Mouse (Mus musculus) stomach, embryonic 15.5 days (tissue): ENCODE measurements around the gene Fzd10. TPM values are rescaled to one million over a fixed set of nuclear protein-coding genes. Genes with fewer than 3 reads are reported as not detected.

ENCODE experiments used
- ATAC-seq: fragments of 200-750 bp; cut with Nextera tagmentation; 2 replicates; pipeline ENCODE4 v1.8.0; 2017; ENCODE audit warnings: low read depth, moderate number of reproducible peaks, moderate TSS enrichment; ENCODE audit not compliant: insufficient read depth, low FRiP score
- H3K27ac ChIP-seq: fragments of 300-500 bp; sonication (generic); 2 replicates; pipeline ENCODE4 v1.5.1; 2015; ENCODE audit warnings: mild to moderate bottlenecking, inconsistent platforms
- H3K27me3 ChIP-seq: fragments of 300-500 bp; sonication (generic); replicated peaks from 2 replicates; pipeline ENCODE4 v1.6.1; 2015; ENCODE audit warnings: inconsistent platforms
- H3K36me3 ChIP-seq: fragments of 300-500 bp; sonication (generic); 2 replicates; pipeline ENCODE4 v1.6.1; 2015; ENCODE audit warnings: inconsistent platforms
- H3K4me1 ChIP-seq: fragments of 300-500 bp; sonication (generic); 2 replicates; pipeline ENCODE4 v1.6.1; 2015; ENCODE audit warnings: inconsistent platforms
- H3K4me2 ChIP-seq: fragments of 300-500 bp; sonication (generic); 2 replicates; pipeline ENCODE4 v1.6.1; 2015; ENCODE audit warnings: mild to moderate bottlenecking, inconsistent platforms
- H3K4me3 ChIP-seq: fragments of 300-500 bp; sonication (generic); replicated peaks from 2 replicates; pipeline ENCODE4 v1.5.1; 2015; ENCODE audit warnings: inconsistent platforms
- H3K9ac ChIP-seq: fragments of 300-500 bp; sonication (generic); 2 replicates; pipeline ENCODE4 v1.6.1; 2015; ENCODE audit warnings: inconsistent platforms
- H3K9me3 ChIP-seq: fragments of 300-500 bp; sonication (generic); 2 replicates; pipeline ENCODE4 v1.6.1; 2016; ENCODE audit warnings: inconsistent platforms
- WGBS: fragments of 180-500 bp; shearing (Covaris S2); methylation state at CpG from one replicate; pipeline ENCODE4 v1.1.7; 2015; 5-methylcytosine and 5-hydroxymethylcytosine counted together
- polyA plus RNA-seq: library from polyadenylated mRNA; unstranded; fragments of >200 nt; fragmentation: Nextera tagmentation; extraction: Ambion mirVana; gene quantifications from 2 replicates; pipeline ENCODE4 v1.2.1, GENCODE M21; 2015

Fzd10 gene
- polyA plus RNA-seq: 0.95 and 1.8 TPM in 2 replicates

DNA sequence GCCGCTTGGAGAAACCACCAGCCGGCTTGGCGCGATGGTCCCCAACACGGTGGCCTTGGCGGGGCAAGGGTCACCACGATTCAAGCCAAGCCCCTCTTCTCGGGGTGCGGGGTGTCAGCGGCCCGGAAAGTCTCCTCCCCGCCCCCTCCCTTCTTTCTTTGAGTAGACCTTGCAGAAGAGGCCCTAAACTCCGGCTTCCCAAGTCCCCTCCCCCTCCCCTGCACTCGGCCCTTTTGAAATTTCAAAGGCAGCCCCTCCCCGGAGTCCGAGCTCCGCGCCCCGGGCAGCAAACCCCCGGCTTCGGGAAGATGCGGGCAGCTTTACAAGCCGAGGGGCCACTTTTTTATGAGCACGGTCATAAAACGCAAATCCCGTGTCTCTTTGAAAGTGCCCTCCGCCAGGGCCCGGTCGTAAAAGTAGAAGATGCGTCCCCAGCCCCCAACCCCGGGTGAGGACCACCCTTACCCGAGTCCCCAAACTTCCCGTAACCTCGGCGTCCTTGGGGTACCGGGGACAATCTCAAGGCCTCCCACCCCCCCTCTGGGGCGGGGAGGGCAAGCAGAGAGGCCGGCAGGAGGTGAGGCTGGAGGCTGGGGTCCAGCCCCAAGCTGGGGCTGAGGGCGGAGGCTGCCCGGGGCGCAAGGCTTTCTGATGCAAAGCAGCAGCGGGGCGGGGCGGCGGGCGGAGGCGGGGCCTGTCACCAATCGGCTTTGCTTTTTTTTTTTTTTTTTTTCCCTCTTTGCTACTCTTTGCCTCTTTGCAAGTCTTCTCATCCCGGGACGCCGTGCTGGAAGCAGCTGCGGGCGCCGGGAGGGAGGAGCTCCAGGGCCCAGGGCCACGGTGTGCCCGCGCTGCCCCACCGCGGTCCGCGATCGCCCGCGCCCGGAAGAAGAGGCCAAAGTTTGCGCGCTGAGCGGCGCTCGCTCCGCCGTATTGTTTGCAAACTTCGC lies at the start of gene Fzd10:
Gene Fzd10, plus strand, starts transcription at position 773 of the 950 bp plus-strand sequence.
- peak; percentile 36 for ATAC-seq
- Histone ChIP-seq H3K4me3 (peak within 1 kb of the TSS; percentile 61), H3K36me3 (no peaks in the 10 kb centered on the region), H3K9me3 (no peaks in the 10 kb centered on the region), H3K9ac (peak within 1 kb of the TSS; percentile 39), H3K27ac (peak within 1 kb of the TSS; percentile 48; the same call in 1 of the 2 replicates), H3K4me2 (peak within 1 kb of the TSS; percentile 96), H3K4me1 (peaks cover 29% of the 10 kb centered on the region), H3K27me3 (peaks cover 63% of the 10 kb centered on the region)
- WGBS: under 1% methylated on average over 66 of the region's 73 CpGs

DNA sequence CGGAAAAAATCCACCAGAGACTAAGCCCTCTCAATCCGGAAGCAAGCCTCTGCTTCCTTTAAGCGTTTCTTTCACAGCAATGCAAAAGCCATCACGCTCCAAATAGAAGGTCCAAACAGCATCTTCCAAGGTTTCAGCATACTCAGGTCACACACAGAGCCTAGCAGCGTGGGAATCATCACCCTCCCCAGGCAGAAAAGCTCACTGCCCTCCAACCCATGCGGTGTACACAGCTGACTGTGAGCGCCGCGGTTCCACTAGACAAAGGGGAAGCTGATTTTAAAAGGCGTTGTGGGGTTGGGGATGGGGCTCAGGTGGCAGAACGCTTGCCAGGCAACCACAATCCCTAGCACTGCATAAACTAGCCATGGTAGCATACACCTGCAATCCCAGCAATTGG lies 49.2 kb upstream of the Fzd10 start:
- H3K4me3 ChIP-seq: no peak overlapping the region
- no peaks in the 10 kb centered on the region for H3K36me3 ChIP-seq
- H3K4me2 ChIP-seq: 0 out of 2 replicates have a peak overlapping the region, but pooled peaks have one; percentile 27
- peaks cover 18% of the 10 kb centered on the region for H3K27me3 ChIP-seq
- no peak for ATAC-seq
- no peak overlapping the region for H3K9ac ChIP-seq
- 11% methylated on average over 11 of the region's 11 CpGs for WGBS
- H3K4me1 ChIP-seq: no peaks in the 10 kb centered on the region
- no peaks in the 10 kb centered on the region for H3K9me3 ChIP-seq
- no peak overlapping the region for H3K27ac ChIP-seq

DNA sequence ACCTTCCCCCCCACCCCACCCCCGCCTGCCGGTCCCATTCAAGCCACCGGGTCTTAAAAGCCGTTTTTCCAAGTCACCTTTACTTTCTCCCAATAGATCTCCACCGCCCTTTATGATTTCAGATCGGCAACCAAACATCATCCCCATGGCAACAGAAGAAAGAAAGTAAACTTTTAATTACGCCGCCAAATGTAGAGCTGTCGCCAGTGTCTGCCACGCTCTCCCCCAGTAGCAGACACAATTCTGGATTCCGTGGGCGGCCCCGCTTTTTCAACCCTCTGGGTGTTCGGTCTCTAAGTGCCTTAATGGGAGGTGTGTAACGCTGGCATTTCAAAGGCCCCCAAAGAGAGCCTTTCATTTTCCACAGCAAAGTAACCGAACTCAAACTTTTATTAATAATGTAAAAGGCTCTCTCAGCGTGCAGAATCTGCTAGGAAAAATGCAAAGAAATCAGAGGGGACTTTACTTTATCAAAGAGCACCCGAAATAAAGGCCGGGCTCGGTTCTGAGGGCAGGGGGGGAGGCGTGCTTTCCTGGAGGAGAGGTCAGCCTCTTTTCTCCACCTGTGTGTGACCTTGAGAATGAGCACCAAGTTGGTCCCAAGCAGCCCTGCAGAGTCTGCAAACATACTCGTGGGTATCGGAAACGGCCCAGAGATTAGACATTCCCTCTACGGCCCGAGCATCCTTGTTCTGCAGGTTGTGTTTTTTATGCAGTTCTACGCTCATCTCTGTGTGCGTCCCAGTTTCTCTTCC lies 48.3 kb upstream of the Fzd10 start:
- H3K27me3 ChIP-seq: peaks cover 18% of the 10 kb centered on the region
- 12% methylated on average over 28 of the region's 28 CpGs for WGBS
- H3K9me3 ChIP-seq: no peaks in the 10 kb centered on the region
- H3K9ac ChIP-seq: no peak overlapping the region
- no peaks in the 10 kb centered on the region for H3K4me1 ChIP-seq
- H3K36me3 ChIP-seq: no peaks in the 10 kb centered on the region
- H3K4me3 ChIP-seq: no peak overlapping the region; the same call in 1 of the 2 replicates
- no peak overlapping the region for H3K27ac ChIP-seq
- ATAC-seq: no peak
- peak overlapping the region; percentile 36; the same call in 1 of the 2 replicates for H3K4me2 ChIP-seq

DNA sequence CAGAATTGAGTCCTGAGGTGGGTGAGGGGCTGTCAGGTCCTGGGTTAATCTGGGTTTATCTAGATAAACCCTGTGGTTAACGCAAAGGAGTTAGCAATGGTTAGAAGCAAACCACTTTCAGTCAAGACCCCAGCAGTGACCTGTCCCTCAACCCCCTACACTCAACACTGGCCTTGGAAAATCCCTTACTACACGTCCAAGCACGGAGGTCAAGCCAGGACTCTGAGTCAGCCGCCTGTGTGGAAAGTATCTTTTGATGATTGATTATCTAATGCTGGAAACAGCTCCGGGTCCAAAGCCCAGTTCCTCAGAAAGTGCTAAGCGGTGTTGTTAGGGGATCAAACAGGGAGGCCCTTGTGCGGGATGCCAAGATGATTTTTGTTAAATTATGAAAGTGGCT lies 42.5 kb upstream of the Fzd10 start:
- H3K27ac ChIP-seq: no peak overlapping the region

GRCm38 (mm10) chr5:128567313-128567712 lies 33.3 kb upstream of the Fzd10 start:
- WGBS: 35% methylated on average over 6 of the region's 6 CpGs
- ATAC-seq: no peak

More for the DNA sequence above, 42.5 kb upstream of the Fzd10 start:
- Histone ChIP-seq H3K9ac (no peak overlapping the region), H3K27me3 (no peaks in the 10 kb centered on the region), H3K4me2 (no peak overlapping the region), H3K36me3 (no peaks in the 10 kb centered on the region), H3K4me1 (no peaks in the 10 kb centered on the region), H3K9me3 (no peaks in the 10 kb centered on the region), H3K4me3 (no peak overlapping the region)
- ATAC-seq: no peak
- 12% methylated on average over 7 of the region's 7 CpGs for WGBS

GRCm38 (mm10) chr5:128568970-128569369 lies 31.7 kb upstream of the Fzd10 start:
- Histone ChIP-seq H3K27ac (no peak overlapping the region), H3K9ac (no peak overlapping the region), H3K9me3 (no peaks in the 10 kb centered on the region), H3K4me2 (no peak overlapping the region), H3K4me3 (no peak overlapping the region), H3K27me3 (no peaks in the 10 kb centered on the region), H3K4me1 (no peaks in the 10 kb centered on the region), H3K36me3 (no peaks in the 10 kb centered on the region)
- ATAC-seq: no peak
- WGBS: 31% methylated on average over 5 of the region's 5 CpGs

More at GRCm38 (mm10) chr5:128567313-128567712, 33.3 kb upstream of the Fzd10 start:
- H3K4me2 ChIP-seq: no peak overlapping the region
- no peaks in the 10 kb centered on the region for H3K4me1 ChIP-seq
- no peak overlapping the region for H3K4me3 ChIP-seq
- H3K27me3 ChIP-seq: no peaks in the 10 kb centered on the region
- H3K9ac ChIP-seq: no peak overlapping the region
- H3K36me3 ChIP-seq: no peaks in the 10 kb centered on the region
- H3K27ac ChIP-seq: no peak overlapping the region
- H3K9me3 ChIP-seq: no peaks in the 10 kb centered on the region

DNA sequence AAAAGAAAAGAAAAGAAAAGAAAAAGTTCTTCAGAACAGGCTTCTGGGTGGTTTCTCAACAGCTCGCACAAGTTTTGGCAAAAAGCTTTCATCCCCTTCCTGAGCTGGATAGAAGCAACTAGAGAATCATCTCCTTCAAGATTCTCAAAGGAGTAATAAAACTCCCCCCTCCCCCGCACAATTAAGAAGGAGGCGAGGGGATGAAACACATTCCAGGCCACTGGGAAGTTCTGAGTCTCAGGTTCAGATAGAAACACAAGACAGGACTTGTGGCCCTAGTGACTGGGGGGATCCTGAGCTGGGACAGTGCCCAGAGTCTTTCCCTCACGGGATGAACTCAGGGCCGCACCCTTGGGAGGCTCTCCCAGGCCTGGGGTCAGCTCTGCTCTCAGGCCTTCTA lies 30.6 kb upstream of the Fzd10 start:
- H3K4me2 ChIP-seq: no peak overlapping the region
- H3K27me3 ChIP-seq: no peaks in the 10 kb centered on the region
- WGBS: 44% methylated on average over 5 of the region's 5 CpGs

GRCm38 (mm10) chr5:128570848-128571247 lies 29.8 kb upstream of the Fzd10 start:
- H3K36me3 ChIP-seq: no peaks in the 10 kb centered on the region
- H3K4me3 ChIP-seq: no peak overlapping the region
- H3K9ac ChIP-seq: no peak overlapping the region
- H3K27ac ChIP-seq: no peak overlapping the region
- H3K4me1 ChIP-seq: no peaks in the 10 kb centered on the region
- H3K4me2 ChIP-seq: no peak overlapping the region
- H3K27me3 ChIP-seq: no peaks in the 10 kb centered on the region
- 66% methylated on average over 5 of the region's 5 CpGs for WGBS
- no peak for ATAC-seq
- no peaks in the 10 kb centered on the region for H3K9me3 ChIP-seq

More for the DNA sequence above, 30.6 kb upstream of the Fzd10 start:
- Histone ChIP-seq H3K4me1 (no peaks in the 10 kb centered on the region), H3K9ac (no peak overlapping the region), H3K9me3 (no peaks in the 10 kb centered on the region), H3K4me3 (no peak overlapping the region), H3K27ac (no peak overlapping the region), H3K36me3 (no peaks in the 10 kb centered on the region)
- no peak for ATAC-seq

DNA sequence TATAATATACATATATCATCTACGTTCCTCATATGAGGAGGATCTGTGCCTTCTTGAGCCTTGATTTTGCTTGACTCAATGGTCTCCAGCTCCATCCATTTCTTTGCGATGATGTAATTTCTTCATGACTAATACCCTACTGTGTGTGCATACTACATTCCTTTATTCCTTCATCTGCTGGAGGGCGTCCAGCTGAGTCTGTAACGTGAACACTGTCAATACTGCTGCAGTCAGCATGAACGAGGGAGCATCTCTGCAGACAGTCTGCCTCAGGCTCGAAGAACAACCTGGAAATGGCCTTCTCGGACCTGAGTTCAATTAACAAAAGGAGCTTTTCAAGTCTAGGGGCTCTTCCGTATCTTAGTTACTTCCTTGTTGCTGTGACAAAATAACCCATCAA lies 28.9 kb upstream of the Fzd10 start:
- H3K4me1 ChIP-seq: no peaks in the 10 kb centered on the region
- no peak for ATAC-seq
- H3K27me3 ChIP-seq: no peaks in the 10 kb centered on the region
- no peaks in the 10 kb centered on the region for H3K36me3 ChIP-seq
- H3K4me2 ChIP-seq: no peak overlapping the region
- H3K9me3 ChIP-seq: no peaks in the 10 kb centered on the region
- 65% methylated on average over 8 of the region's 8 CpGs for WGBS
- H3K4me3 ChIP-seq: no peak overlapping the region
- H3K9ac ChIP-seq: no peak overlapping the region
- H3K27ac ChIP-seq: peak overlapping the region; percentile 21; the same call in 1 of the 2 replicates

GRCm38 (mm10) chr5:128575997-128576579 lies 24.6 kb upstream of the Fzd10 start:
- H3K36me3 ChIP-seq: no peaks in the 10 kb centered on the region
- no peak for ATAC-seq
- WGBS: 68% methylated on average over 9 of the region's 9 CpGs

GRCm38 (mm10) chr5:128579047-128579650 lies 21.5 kb upstream of the Fzd10 start:
- Histone ChIP-seq H3K4me3 (no peak overlapping the region), H3K36me3 (no peaks in the 10 kb centered on the region), H3K27me3 (no peaks in the 10 kb centered on the region), H3K4me2 (no peak overlapping the region), H3K27ac (peak overlapping the region; percentile 41; the same call in 1 of the 2 replicates), H3K9ac (no peak overlapping the region), H3K9me3 (no peaks in the 10 kb centered on the region), H3K4me1 (peaks cover 23% of the 10 kb centered on the region)
- peak; percentile 87 for ATAC-seq
- WGBS: 27% methylated on average over 9 of the region's 9 CpGs

More at GRCm38 (mm10) chr5:128575997-128576579, 24.6 kb upstream of the Fzd10 start:
- no peaks in the 10 kb centered on the region for H3K9me3 ChIP-seq
- no peaks in the 10 kb centered on the region for H3K27me3 ChIP-seq
- no peak overlapping the region for H3K4me2 ChIP-seq
- peaks cover 12% of the 10 kb centered on the region; the same call in 1 of the 2 replicates for H3K4me1 ChIP-seq
- H3K9ac ChIP-seq: no peak overlapping the region
- H3K27ac ChIP-seq: no peak overlapping the region
- no peak overlapping the region for H3K4me3 ChIP-seq
